Mouse (Mus musculus): ENCODE measurements around the gene Ptpn11. TPM values are rescaled to one million over a fixed set of nuclear protein-coding genes. Genes with fewer than 3 reads are reported as not detected.

The Ptpn11 gene
- total RNA-seq, 2 experiments from 2014 or later = 62.2 to 62.4 TPM

DNA sequence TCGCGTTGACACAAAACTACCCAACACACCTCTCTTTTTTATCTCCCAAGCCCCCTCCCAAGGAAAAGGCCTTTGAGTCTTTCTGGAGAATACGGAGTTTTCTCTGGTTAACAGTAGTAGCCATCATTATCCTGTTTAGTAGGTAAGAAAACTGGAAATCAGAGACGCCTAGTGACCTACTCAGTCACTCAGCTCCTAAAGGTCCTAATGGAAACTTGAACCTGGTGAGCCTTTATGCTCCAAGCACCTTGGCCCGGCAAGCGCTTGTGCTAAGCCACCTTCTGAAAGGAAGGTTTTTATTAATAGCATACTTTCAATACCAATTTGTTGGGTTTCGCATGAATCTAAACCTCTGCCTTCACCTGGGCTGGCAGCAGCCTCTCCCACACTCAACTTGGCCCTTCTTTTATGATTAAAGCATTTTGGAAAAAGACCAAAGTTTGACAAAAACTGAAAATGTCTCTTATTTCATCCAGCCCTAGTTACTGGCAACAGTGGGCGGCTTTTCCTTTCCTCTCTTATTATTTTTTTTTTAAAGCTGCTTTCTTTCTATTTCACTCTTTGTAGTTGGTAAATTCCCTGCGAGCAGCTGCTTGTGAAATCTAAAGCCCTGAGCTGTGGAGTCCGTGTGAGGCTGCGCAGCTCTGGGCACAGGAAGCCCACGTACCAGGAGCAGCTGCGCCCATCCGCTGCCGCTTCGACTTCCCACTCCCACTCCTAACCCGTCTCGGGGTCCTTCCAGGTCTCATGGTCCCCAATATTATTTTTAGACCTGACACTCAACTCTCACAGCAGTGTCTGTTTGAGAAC is 79.9 kb downstream of the Ptpn11 start:
- DNase-seq = no peak
- intact Hi-C loops (cut with DNase I; ENCODE audit: low total_unique reads) = no loop called here

DNA sequence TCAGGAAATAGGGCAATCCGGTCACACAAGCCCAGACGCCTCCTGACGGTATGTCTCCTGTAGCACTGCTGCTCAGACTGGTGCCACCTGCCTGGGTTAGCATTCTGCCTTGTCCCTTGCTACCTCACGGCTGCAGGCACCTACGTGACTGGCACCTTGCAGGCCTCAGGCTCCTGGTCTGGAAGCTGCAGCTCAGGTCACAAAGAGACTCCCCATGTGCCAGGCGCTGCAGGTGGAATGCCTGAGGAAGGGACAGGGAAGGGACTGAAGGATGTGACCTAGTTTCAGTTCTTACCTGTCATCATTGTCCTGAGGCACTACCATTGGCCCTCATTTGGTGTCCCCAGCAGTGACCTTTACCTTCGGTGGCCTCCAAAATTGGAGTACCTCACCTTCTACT is 82.0 kb downstream of the Ptpn11 start:
- no peak for DNase-seq
- intact Hi-C loops (cut with DNase I; ENCODE audit: low total_unique reads) = no loop called here

DNA sequence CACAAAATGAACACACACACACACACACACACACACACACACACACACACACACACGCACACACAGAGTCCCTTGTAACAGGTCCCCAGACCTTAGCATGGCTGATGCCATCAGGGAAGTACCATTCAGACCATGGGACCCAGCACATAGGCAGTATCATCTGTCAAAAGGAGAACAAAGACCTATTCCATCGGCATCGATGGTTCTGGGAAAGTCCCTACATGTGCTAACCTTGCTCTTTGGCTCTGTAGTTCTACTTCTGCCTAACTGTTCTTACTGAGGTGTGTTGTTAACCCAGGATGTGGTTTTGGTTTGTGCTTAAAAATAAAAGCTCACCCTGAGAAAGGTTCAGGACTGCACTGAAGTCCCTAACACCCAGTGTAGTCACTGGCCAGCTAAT is 84.3 kb downstream of the Ptpn11 start:
- DNase-seq = no peak
- intact Hi-C loops (cut with DNase I; ENCODE audit: low total_unique reads) = no loop called here

DNA sequence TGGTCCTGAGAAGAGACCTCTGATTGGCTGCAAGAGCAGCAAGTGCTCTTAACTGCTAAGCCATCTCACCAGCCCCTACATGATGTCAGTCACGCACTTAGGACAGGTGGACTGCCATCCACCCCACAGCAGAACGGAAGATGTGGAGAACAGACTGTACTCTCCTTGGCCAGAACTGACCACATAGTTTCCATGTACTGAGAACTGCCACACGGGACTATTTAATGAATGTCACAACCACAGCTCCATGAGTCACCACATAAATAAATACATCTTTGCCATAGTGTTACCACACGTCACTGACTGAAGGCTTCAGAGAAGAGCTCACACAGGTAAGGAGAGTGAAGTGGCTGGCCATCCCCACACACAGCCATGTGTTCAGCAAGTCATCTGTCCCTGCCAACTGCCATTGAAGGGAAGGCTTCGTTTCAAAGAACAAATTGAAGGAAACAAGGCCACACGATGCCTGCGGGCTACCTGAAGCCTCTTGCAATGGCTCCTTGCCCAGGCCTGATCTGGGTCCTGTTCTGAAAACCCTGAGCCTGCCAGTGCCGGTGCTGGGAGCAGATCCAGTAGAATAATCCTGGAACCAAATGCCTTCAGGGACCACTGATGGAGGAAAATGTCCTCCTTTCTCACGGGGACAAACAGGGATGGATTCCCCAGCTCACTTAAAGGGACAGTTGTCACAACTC is 90.2 kb downstream of the Ptpn11 start:
- intact Hi-C loops (cut with DNase I; ENCODE audit: low total_unique reads) = no loop called here
- DNase-seq = no peak

DNA sequence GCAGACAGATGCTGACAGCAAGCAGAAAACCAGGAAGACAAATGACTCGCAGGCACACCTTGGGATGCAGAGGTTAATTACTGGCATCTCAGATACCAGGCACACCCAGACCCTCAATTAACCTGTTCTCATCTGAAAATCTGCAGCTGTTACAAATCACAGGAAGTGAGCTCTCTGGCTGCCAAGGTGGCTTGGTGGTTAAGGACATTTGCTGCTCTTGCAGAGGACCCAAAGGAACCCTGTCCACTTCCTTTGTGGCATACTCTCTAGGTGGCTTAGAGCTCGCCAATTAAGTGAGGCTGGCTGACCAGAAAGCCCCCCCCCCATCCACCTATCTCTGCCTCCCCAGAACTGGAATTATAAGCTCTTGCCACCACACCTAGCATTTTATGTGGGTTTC is 91.1 kb downstream of the Ptpn11 start:
- DNase-seq = no peak
- intact Hi-C loops (cut with DNase I; ENCODE audit: low total_unique reads) = no loop called here

DNA sequence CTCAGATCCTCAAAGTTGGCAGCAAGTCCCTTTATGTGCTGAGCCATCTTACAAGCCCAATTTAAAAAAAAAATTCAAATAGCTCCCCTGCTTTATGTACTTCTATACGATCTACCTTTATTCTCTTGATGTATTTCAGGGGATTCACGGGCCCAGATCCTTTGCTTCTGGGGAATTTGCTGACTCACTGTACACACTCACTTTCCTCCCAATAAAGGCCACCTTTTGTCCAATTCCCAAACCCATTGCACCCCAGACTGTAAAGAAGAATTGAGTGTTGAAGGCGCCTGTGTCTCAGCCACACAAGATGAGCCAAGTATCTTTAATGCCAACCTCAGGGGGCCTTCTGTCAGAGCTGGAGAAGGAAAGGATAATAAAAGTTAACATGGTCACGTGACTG is 93.2 kb downstream of the Ptpn11 start:
- intact Hi-C loops (cut with DNase I; ENCODE audit: low total_unique reads) = no loop called here
- DNase-seq = no peak

DNA sequence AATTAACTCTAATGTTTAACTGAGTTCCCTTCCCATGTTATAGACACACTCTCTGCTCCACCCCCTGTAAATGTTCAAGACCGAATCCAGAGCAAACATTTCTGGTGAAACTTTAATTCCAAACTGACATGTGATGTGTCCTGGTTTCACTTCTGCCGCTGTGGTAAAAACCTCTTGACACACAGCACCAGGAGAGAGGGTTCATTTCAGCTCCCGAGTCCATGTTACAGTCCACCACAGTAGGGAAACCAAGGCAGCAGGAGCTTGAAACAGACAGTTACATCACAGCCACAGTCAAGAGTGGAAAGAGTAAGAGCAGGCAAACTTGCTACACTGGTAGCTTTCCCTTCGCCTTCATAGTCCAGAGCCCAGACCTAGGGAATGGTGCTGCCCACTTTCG is 94.5 kb downstream of the Ptpn11 start:
- intact Hi-C loops (cut with DNase I; ENCODE audit: low total_unique reads) = no loop called here
- DNase-seq = no peak

DNA sequence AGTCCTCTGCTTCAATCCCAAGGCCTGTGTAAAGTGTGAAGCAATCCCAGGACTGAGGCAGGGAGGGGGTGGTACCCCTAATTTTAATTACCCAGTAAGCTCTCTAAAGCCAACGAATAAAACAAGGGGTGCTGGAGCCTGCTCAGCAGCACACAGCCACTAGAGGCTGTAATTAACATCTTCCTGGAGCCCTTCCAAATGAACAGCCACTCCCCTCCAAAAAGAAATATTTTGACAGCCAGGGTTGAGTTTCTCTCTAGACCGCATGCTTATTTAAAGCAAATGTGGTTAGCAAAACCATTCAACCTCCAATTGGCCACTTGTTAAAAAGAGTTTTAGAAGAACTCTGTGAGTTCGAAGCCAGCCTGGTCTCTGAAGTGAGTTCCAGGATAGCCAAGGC is 97.9 kb downstream of the Ptpn11 start:
- DNase-seq = no peak
- intact Hi-C loops (cut with DNase I; ENCODE audit: low total_unique reads) = no loop called here

DNA sequence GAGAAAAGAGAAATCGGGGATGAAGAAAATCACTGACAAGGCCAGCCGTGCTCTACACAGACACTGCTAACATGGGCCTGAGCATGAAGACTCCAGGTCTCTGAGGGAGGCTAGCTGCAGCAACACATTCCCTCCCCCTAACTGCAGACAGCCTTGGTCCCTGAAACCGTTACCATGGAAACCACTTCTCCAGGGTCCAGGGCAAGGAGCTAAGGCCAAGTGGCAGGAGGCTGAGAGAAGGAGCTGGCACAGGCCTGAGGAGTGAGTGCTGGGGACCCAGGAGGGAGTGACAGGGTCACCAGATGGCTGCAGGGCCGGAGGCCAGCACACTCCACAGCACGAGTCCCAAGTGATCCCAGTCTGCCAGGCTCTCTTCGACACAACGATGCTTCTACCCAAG is 101.5 kb downstream of the Ptpn11 start:
- no peak for DNase-seq
- intact Hi-C loops (cut with DNase I; ENCODE audit: low total_unique reads) = no loop called here

DNA sequence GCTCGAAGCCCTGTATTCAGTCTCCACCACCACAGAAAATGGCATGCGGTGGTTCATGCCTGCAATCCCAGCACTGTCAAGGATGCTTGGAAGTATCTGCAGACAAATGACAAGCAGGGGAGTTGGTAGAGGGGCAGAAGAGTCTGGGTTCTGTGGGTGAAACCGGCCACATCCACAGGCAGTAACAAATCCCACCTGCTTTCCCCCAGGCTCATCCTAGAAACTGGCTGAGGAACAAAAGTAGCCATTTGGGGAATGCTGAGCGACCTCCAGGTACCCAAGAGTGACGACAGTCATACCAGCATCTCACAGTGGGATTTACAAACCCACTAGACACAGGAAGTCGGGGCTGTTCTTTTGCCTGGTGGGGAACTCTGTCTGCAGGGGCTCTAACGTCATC is 103.5 kb downstream of the Ptpn11 start:
- intact Hi-C loops (cut with DNase I; ENCODE audit: low total_unique reads) = no loop called here
- DNase-seq = no peak

DNA sequence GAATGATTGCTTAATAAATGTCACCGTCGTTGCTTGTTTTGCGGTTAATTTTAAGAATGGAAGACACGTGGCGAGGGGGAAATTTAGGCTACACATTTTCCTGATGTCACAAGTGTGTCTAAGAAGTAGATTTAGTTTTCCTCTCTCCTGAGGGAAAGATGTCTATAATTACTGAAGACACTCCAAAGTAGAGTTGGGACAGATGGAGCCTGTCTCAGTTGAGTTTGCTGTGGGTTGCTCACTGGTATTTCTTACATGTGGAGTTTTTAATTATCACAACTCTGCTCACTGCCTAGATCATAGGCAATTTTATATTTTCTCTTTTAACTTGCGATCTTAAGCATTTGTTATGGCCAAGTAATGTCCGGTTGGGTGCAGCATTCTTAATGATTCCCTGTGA is 108.6 kb downstream of the Ptpn11 start:
- intact Hi-C loops (cut with DNase I; ENCODE audit: low total_unique reads) = no loop called here
- no peak for DNase-seq

DNA sequence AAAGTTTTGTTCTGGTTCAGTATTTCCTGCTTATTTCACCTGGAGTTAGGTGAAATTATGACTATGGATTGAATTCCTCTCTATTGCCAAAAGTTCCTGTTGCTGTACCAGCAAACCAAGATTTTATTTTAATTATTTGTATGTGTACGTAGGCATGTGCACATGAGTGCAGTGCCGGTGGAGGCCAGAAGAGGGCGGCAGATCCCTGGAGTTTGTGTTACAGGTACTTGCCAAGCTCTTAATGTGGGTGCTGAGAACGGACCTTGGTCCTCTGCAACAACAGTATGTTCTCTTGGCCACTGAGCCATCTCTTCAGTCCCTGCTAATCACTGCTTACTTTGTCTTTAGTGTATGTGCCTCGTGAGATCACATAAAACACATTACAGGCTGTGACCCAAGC is 109.4 kb downstream of the Ptpn11 start:
- no peak for DNase-seq
- intact Hi-C loops (cut with DNase I; ENCODE audit: low total_unique reads) = no loop called here

Other genes starting within 250 kb of the Ptpn11 start
- gene Rph3a, start 181.3 kb downstream of the Ptpn11 start, total RNA-seq (2021) = under 1 TPM in 1 of 2 experiments, not detected in 1; 0.06 TPM
- gene Rpl6, start 13.1 kb upstream of the Ptpn11 start, total RNA-seq (2021) = 100 to 1,000 TPM; 596 to 649 TPM
- gene Hectd4, start 28.8 kb upstream of the Ptpn11 start, total RNA-seq (2021) = 10 to 100 TPM; 11.3 to 11.5 TPM
- 10 to 100 TPM; 34.9 to 35.5 TPM for gene Trafd1, start 194.2 kb upstream of the Ptpn11 start, total RNA-seq (2021)
- 10 to 100 TPM; 19.9 to 20.5 TPM for gene Naa25, start 206.5 kb upstream of the Ptpn11 start, total RNA-seq (2021)